Mouse (Mus musculus) kidney, adult 2 months (tissue): Measurements from ENCODE around the gene Cox19. TPM values are rescaled to one million over a fixed set of nuclear protein-coding genes. Genes with fewer than 3 reads are reported as not detected.

Experiments
- DNase-seq: peaks from one replicate; pipeline ENCODE4 v3.0.0; 2021
- H3K27ac ChIP-seq: fragments of 200-500 bp; 2 replicates; pipeline ENCODE4 v1.5.1; 2012; ENCODE audit warnings: low read depth, low read length, control low read depth, inconsistent platforms; ENCODE audit not compliant: insufficient read depth
- H3K27me3 ChIP-seq: fragments of 200-500 bp; replicated peaks from 2 replicates; pipeline ENCODE4 v1.6.1; 2012; ENCODE audit warnings: mild to moderate bottlenecking, moderate library complexity, low read length, inconsistent platforms; ENCODE audit not compliant: control insufficient read depth, insufficient read depth
- H3K36me3 ChIP-seq: fragments of 200-500 bp; 2 replicates; pipeline ENCODE4 v1.6.1; 2012; ENCODE audit warnings: mild to moderate bottlenecking, moderate library complexity, low read length, inconsistent platforms; ENCODE audit not compliant: control insufficient read depth, insufficient read depth
- H3K4me1 ChIP-seq: fragments of 200-500 bp; 2 replicates; pipeline ENCODE4 v1.6.1; 2011; ENCODE audit warnings: low read length; ENCODE audit not compliant: control insufficient read depth, insufficient read depth
- H3K4me3 ChIP-seq: fragments of 200-500 bp; 2 replicates; pipeline ENCODE4 v1.5.1; 2011; ENCODE audit warnings: mild to moderate bottlenecking, low read depth, low read length, control low read depth; ENCODE audit not compliant: insufficient read depth
- CTCF ChIP-seq: fragments of 200-500 bp; conservative IDR thresholded peaks from 2 replicates; pipeline ENCODE4 v1.5.1; 2011; ENCODE audit warnings: low read depth, mild to moderate bottlenecking, control low read depth, low read length, moderate library complexity, mixed read lengths; ENCODE audit not compliant: insufficient read depth, insufficient read length
- POLR2A ChIP-seq: fragments of 200-500 bp; IDR thresholded peaks from one replicate; pipeline ENCODE4 v1.6.1; 2011; ENCODE audit warnings: low read depth, low read length, control low read depth
- WGBS: fragments of 180-500 bp; shearing (Covaris S2); methylation state at CpG from one replicate; pipeline ENCODE4 v1.1.7; 2018; 5-methylcytosine and 5-hydroxymethylcytosine counted together
- polyA plus RNA-seq: library from polyadenylated mRNA; depleted of rRNA; stranded (reverse); fragments of >200 nt; gene quantifications from 2 replicates; pipeline ENCODE4 v1.2.3, GENCODE M21; 2012; rRNA removed

Gene Cox19
- polyA plus RNA-seq, result 114 and 125 TPM in 2 replicates

GRCm38 (mm10) chr5:139351134-139351533, at the start of gene Cox19:
Gene Cox19, minus strand, starts transcription at chr5:139351418.
- 57% methylated on average over 5 of the region's 5 CpGs for WGBS
- no peak within 1 kb of the TSS for H3K27ac ChIP-seq

DNA sequence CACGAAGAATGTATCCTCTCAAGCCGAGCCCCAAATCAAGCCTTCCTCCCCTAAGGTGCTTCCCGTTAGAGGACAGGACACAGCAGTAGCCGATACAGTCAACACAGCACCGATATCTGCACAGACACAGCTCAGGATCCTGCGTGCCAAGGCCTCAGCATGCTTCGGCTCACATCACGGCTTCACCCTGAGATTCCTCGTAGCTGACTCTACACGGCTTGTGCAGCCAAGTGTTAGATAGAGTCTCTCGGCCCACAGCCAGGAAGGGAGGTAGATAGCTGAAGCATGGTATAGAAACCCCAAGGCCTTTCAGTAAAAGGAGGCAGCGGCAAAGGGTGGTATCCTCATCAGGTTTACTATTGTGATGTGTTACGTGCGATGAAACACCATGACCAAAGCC, 48.8 kb upstream of the Cox19 start:
- no peak overlapping the region for H3K27ac ChIP-seq
- DNase-seq, result no peak
- no peaks in the 10 kb centered on the region for H3K36me3 ChIP-seq
- H3K27me3 ChIP-seq, result no peaks in the 10 kb centered on the region
- WGBS, result 82% methylated on average over 14 of the region's 14 CpGs
- H3K4me1 ChIP-seq, result peaks cover 7% of the 10 kb centered on the region; the same call in 1 of the 2 replicates
- TF ChIP-seq POLR2A (no peak), CTCF (no peak)
- H3K4me3 ChIP-seq, result no peak overlapping the region

More at GRCm38 (mm10) chr5:139351134-139351533, at the start of gene Cox19:
- H3K36me3 ChIP-seq, result no peaks in the 10 kb centered on the region
- TF ChIP-seq CTCF (no peak), POLR2A (no peak)
- peaks cover 11% of the 10 kb centered on the region; the same call in 1 of the 2 replicates for H3K4me1 ChIP-seq
- no peaks in the 10 kb centered on the region for H3K27me3 ChIP-seq
- DNase-seq, result no peak
- no peak within 1 kb of the TSS for H3K4me3 ChIP-seq

GRCm38 (mm10) chr5:139398786-139399185, 47.6 kb upstream of the Cox19 start:
- Histone ChIP-seq H3K4me1 (peaks cover 11% of the 10 kb centered on the region; the same call in 1 of the 2 replicates), H3K27me3 (no peaks in the 10 kb centered on the region), H3K36me3 (no peaks in the 10 kb centered on the region), H3K27ac (no peak overlapping the region), H3K4me3 (no peak overlapping the region)
- DNase-seq, result no peak
- TF ChIP-seq POLR2A (no peak), CTCF (no peak)
- WGBS, result 72% methylated on average over 5 of the region's 5 CpGs

- H3K27ac ChIP-seq, result no peak overlapping the region
- H3K36me3 ChIP-seq, result no peaks in the 10 kb centered on the region
- peak; percentile 97 for DNase-seq
- WGBS, result 20% methylated on average over 5 of the region's 5 CpGs
- TF ChIP-seq POLR2A (no peak), CTCF (peak; percentile 92)
- H3K27me3 ChIP-seq, result no peaks in the 10 kb centered on the region
- H3K4me1 ChIP-seq, result peaks cover 11% of the 10 kb centered on the region; the same call in 1 of the 2 replicates
- H3K4me3 ChIP-seq, result no peak overlapping the region
These were observed 46.9 kb upstream of the Cox19 start for GRCm38 (mm10) chr5:139397959-139398753.

- 80% methylated on average over 4 of the region's 4 CpGs for WGBS
- no peak overlapping the region for H3K27ac ChIP-seq
- no peaks in the 10 kb centered on the region for H3K27me3 ChIP-seq
- DNase-seq, result no peak
- peaks cover 11% of the 10 kb centered on the region; the same call in 1 of the 2 replicates for H3K4me1 ChIP-seq
- no peak overlapping the region for H3K4me3 ChIP-seq
- H3K36me3 ChIP-seq, result no peaks in the 10 kb centered on the region
- no peak for TF ChIP-seq POLR2A
- no peak for TF ChIP-seq CTCF
These were observed 46.2 kb upstream of the Cox19 start for GRCm38 (mm10) chr5:139397359-139397916.

DNA sequence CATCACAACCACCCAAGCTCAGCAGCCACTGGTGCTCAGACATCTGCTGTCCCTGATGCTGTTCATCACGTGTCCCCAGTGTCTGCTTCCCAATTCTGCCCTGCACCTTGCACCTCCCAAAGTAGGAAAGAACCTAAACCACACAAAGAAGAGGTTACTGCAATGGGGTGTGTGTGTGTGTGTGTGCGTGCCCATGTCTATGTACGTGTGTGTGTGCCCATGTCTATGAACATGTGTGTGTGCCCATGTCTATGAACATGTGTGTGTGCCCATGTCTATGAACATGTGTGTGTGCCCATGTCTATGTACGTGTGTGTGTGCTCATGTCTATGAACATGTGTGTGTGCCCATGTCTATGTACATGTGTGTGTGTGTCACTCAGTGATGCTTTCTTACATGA, 44.3 kb upstream of the Cox19 start:
- no peaks in the 10 kb centered on the region for H3K27me3 ChIP-seq
- no peak overlapping the region for H3K27ac ChIP-seq
- no peak overlapping the region for H3K4me3 ChIP-seq
- no peak for DNase-seq
- 88% methylated on average over 4 of the region's 4 CpGs for WGBS
- peaks cover 11% of the 10 kb centered on the region; the same call in 1 of the 2 replicates for H3K4me1 ChIP-seq
- no peaks in the 10 kb centered on the region for H3K36me3 ChIP-seq
- TF ChIP-seq POLR2A, result no peak
- no peak for TF ChIP-seq CTCF

GRCm38 (mm10) chr5:139394399-139394798, 43.2 kb upstream of the Cox19 start:
- H3K4me1 ChIP-seq, result peaks cover 14% of the 10 kb centered on the region
- no peak overlapping the region for H3K27ac ChIP-seq
- no peaks in the 10 kb centered on the region for H3K27me3 ChIP-seq
- no peaks in the 10 kb centered on the region for H3K36me3 ChIP-seq
- WGBS, result 47% methylated on average over 7 of the region's 7 CpGs
- no peak for TF ChIP-seq CTCF
- H3K4me3 ChIP-seq, result no peak overlapping the region
- DNase-seq, result no peak
